Mouse (Mus musculus): ENCODE results near the gene Mesd. TPM values are rescaled to one million over a fixed set of nuclear protein-coding genes. Genes with fewer than 3 reads are reported as not detected.

The Mesd gene
- polyA plus RNA-seq (2012; rRNA removed), result 8.3 and 9.2 TPM in 2 replicates

- under 1% methylated on average over 69 of the region's 69 CpGs for WGBS
Observed at GRCm38 (mm10) chr7:83884021-83884658, at the start of gene Mesd, which contains the start of gene Tlnrd1. Gene Mesd, plus strand, starts transcription at chr7:83884466. Gene Tlnrd1, minus strand, starts transcription at chr7:83884305.

GRCm38 (mm10) chr7:83838525-83839224, 45.6 kb upstream of the Mesd start:
- WGBS, result 73% methylated on average over 5 of the region's 5 CpGs
- no peak for DNase-seq (ENCODE audit: low read depth, low spot score)

More at GRCm38 (mm10) chr7:83884021-83884658, at the start of gene Mesd, which contains the start of gene Tlnrd1:
- no peak for DNase-seq (ENCODE audit: low read depth, low spot score)

GRCm38 (mm10) chr7:83840076-83840475, 44.2 kb upstream of the Mesd start:
- no peak for DNase-seq (ENCODE audit: low read depth, low spot score)
- 83% methylated on average over 2 of the region's 2 CpGs for WGBS

GRCm38 (mm10) chr7:83842486-83843259, 41.6 kb upstream of the Mesd start:
- WGBS, result 63% methylated on average over 6 of the region's 6 CpGs
- no peak for DNase-seq (ENCODE audit: low read depth, low spot score)

- 82% methylated on average over 3 of the region's 3 CpGs for WGBS
- no peak for DNase-seq (ENCODE audit: low read depth, low spot score)
Observed at GRCm38 (mm10) chr7:83844807-83845206, 39.5 kb upstream of the Mesd start.

- DNase-seq (ENCODE audit: low read depth, low spot score), result peak; percentile 85
- WGBS, result 16% methylated on average over 5 of the region's 5 CpGs
Observed at GRCm38 (mm10) chr7:83847187-83848075, 36.8 kb upstream of the Mesd start.

GRCm38 (mm10) chr7:83851569-83852380, 32.5 kb upstream of the Mesd start:
- no peak for DNase-seq (ENCODE audit: low read depth, low spot score)
- 63% methylated on average over 5 of the region's 5 CpGs for WGBS

- WGBS, result 35% methylated on average over 5 of the region's 5 CpGs
- DNase-seq (ENCODE audit: low read depth, low spot score), result no peak
Observed at GRCm38 (mm10) chr7:83852381-83853380, 31.6 kb upstream of the Mesd start.

GRCm38 (mm10) chr7:83855203-83855602, 29.1 kb upstream of the Mesd start:
- no peak for DNase-seq (ENCODE audit: low read depth, low spot score)
- 83% methylated on average over 1 of the region's 1 CpGs for WGBS

- DNase-seq (ENCODE audit: low read depth, low spot score), result no peak
- WGBS, result 42% methylated on average over 9 of the region's 9 CpGs
Observed at GRCm38 (mm10) chr7:83856353-83857207, 27.7 kb upstream of the Mesd start.

- DNase-seq (ENCODE audit: low read depth, low spot score), result no peak
- 71% methylated on average over 2 of the region's 2 CpGs for WGBS
Observed at GRCm38 (mm10) chr7:83857208-83857488, 27.1 kb upstream of the Mesd start.

- no peak for DNase-seq (ENCODE audit: low read depth, low spot score)
- WGBS, result 91% methylated on average over 3 of the region's 3 CpGs
Observed at GRCm38 (mm10) chr7:83857921-83858320, 26.3 kb upstream of the Mesd start.

- no peak for DNase-seq (ENCODE audit: low read depth, low spot score)
- 17% methylated on average over 4 of the region's 4 CpGs for WGBS
Observed at GRCm38 (mm10) chr7:83859378-83860083, 24.7 kb upstream of the Mesd start.

GRCm38 (mm10) chr7:83863554-83863953, 20.7 kb upstream of the Mesd start:
- WGBS, result 49% methylated on average over 2 of the region's 2 CpGs
- no peak for DNase-seq (ENCODE audit: low read depth, low spot score)

GRCm38 (mm10) chr7:83868200-83868599, 16.1 kb upstream of the Mesd start:
- no peak for DNase-seq (ENCODE audit: low read depth, low spot score)
- WGBS, result 84% methylated on average over 3 of the region's 3 CpGs

GRCm38 (mm10) chr7:83869839-83870543, 14.3 kb upstream of the Mesd start:
- 58% methylated on average over 5 of the region's 5 CpGs for WGBS
- no peak for DNase-seq (ENCODE audit: low read depth, low spot score)

Measured in large intestine, adult 2 months (tissue).